8 mouse cellular contexts compared by ENCODE assay signal in genomic region chr3:51195736-51196135, GRCm38 (mm10). TPM values are rescaled to one million over a fixed set of nuclear protein-coding genes. Genes with fewer than 3 reads are reported as not detected.
A peak's percentile ranks its signal among the peaks of the same experiment; 100 is the strongest.
DNase-seq lines count a peak whose midpoint lies in the region; ATAC-seq and TF ChIP-seq lines count a peak whose summit lies in the region.

No protein-coding gene starts in this region.

- DNase-seq in heart, embryonic 10.5 days (ENCODE audit: low spot score), result peak; percentile 79
- no peak for DNase-seq in heart, postnatal 25 days (ENCODE audit: low spot score)
- DNase-seq in stomach, postnatal 0 days (ENCODE audit: low spot score), result no peak
- no peak for DNase-seq in natural killer cell, adult 2 months (ENCODE audit: low spot score in 2 of 2)

- WGBS in heart, embryonic 10.5 days, result 17% methylated on average over 8 of the region's 8 CpGs
- 41% methylated on average over 8 of the region's 8 CpGs for WGBS in forebrain, embryonic 13.5 days
- WGBS in limb, embryonic 15.5 days, result 38% methylated on average over 8 of the region's 8 CpGs
- WGBS in stomach, postnatal 0 days, result 29% methylated on average over 8 of the region's 8 CpGs

- no peak for TF ChIP-seq EP300 in stomach, postnatal 0 days (optimal IDR thresholded peaks at IDR 0.05)

- no peak overlapping the region; the same call in 1 of the 2 replicates for H3K27ac ChIP-seq in heart, embryonic 10.5 days
- no peak overlapping the region for H3K27ac ChIP-seq in forebrain, embryonic 13.5 days
- peak overlapping the region; percentile 40 for H3K27ac ChIP-seq in limb, embryonic 15.5 days
- H3K27ac ChIP-seq in stomach, postnatal 0 days (replicated peaks), result peak overlapping the region; percentile 67

- no peaks in the 10 kb centered on the region for H3K27me3 ChIP-seq in heart, embryonic 10.5 days (ENCODE audit: insufficient read depth, poor library complexity, severe bottlenecking)
- H3K27me3 ChIP-seq in E14TG2a.4 (ENCODE audit: insufficient read depth, low read length), result no peaks in the 10 kb centered on the region
- no peaks in the 10 kb centered on the region for H3K27me3 ChIP-seq in forebrain, embryonic 13.5 days
- no peaks in the 10 kb centered on the region for H3K27me3 ChIP-seq in limb, embryonic 15.5 days
- no peaks in the 10 kb centered on the region for H3K27me3 ChIP-seq in stomach, postnatal 0 days (ENCODE audit: control insufficient read depth, insufficient read depth, low read length)

- no peaks in the 10 kb centered on the region for H3K9me3 ChIP-seq in heart, embryonic 10.5 days
- peaks cover 5% of the 10 kb centered on the region; the same call in 1 of the 2 replicates for H3K9me3 ChIP-seq in E14TG2a.4 (ENCODE audit: low read length)
- H3K9me3 ChIP-seq in forebrain, embryonic 13.5 days (replicated peaks), result no peaks in the 10 kb centered on the region
- no peaks in the 10 kb centered on the region; the same call in 1 of the 2 replicates for H3K9me3 ChIP-seq in limb, embryonic 15.5 days
- no peaks in the 10 kb centered on the region for H3K9me3 ChIP-seq in stomach, postnatal 0 days (ENCODE audit: control insufficient read depth, low read length)

- peak; percentile 43 for ATAC-seq in forebrain, embryonic 13.5 days
- ATAC-seq in limb, embryonic 15.5 days (ENCODE audit: insufficient number of reproducible peaks, low FRiP score, low TSS enrichment, low read depth), result no peak
- ATAC-seq in stomach, postnatal 0 days (ENCODE audit: low FRiP score, low TSS enrichment), result no peak
- ATAC-seq in megakaryocyte-erythroid progenitor cell, adult 5-6 weeks (replicated peaks; ENCODE audit: low FRiP score, low TSS enrichment, poor library complexity, severe bottlenecking), result no peak

- no peaks in the 10 kb centered on the region for H3K36me3 ChIP-seq in heart, embryonic 10.5 days
- H3K36me3 ChIP-seq in E14TG2a.4 (ENCODE audit: insufficient read depth, low read length), result peaks cover 23% of the 10 kb centered on the region
- H3K36me3 ChIP-seq in forebrain, embryonic 13.5 days (ENCODE audit: poor library complexity, severe bottlenecking), result no peaks in the 10 kb centered on the region
- no peaks in the 10 kb centered on the region for H3K36me3 ChIP-seq in limb, embryonic 15.5 days
- H3K36me3 ChIP-seq in stomach, postnatal 0 days (ENCODE audit: control insufficient read depth, insufficient read depth, low read length), result no peaks in the 10 kb centered on the region

- peak overlapping the region; percentile 55 for H3K4me3 ChIP-seq in heart, embryonic 10.5 days
- H3K4me3 ChIP-seq in E14TG2a.4 (replicated peaks; ENCODE audit: low read length), result peak overlapping the region; percentile 74
- H3K4me3 ChIP-seq in forebrain, embryonic 13.5 days, result no peak overlapping the region
- H3K4me3 ChIP-seq in limb, embryonic 15.5 days, result no peak overlapping the region
- H3K4me3 ChIP-seq in stomach, postnatal 0 days (ENCODE audit: low read depth, low read length), result no peak overlapping the region

- TF ChIP-seq CTCF in E14TG2a.4 (conservative IDR thresholded peaks at IDR 0.05; ENCODE audit: low read length), result no peak
- TF ChIP-seq CTCF in stomach, postnatal 0 days (IDR thresholded peaks at IDR 0.05; ENCODE audit: low read depth), result no peak

- H3K4me2 ChIP-seq in forebrain, embryonic 13.5 days, result peak overlapping the region; percentile 27; the same call in 1 of the 2 replicates
- H3K4me2 ChIP-seq in limb, embryonic 15.5 days, result peak overlapping the region; percentile 24
- peak overlapping the region; percentile 27; the same call in 1 of the 2 replicates for H3K4me2 ChIP-seq in stomach, postnatal 0 days (replicated peaks; ENCODE audit: low read depth)

- H3K4me1 ChIP-seq in heart, embryonic 10.5 days, result peaks cover 12% of the 10 kb centered on the region; the same call in 1 of the 2 replicates
- H3K4me1 ChIP-seq in E14TG2a.4 (replicated peaks; ENCODE audit: low read depth, low read length), result peaks cover 56% of the 10 kb centered on the region
- 0 out of 2 replicates have a peak, but pooled peaks cover 7% of the 10 kb centered on the region for H3K4me1 ChIP-seq in forebrain, embryonic 13.5 days
- H3K4me1 ChIP-seq in limb, embryonic 15.5 days, result peaks cover 28% of the 10 kb centered on the region
- 0 out of 2 replicates have a peak, but pooled peaks cover 2% of the 10 kb centered on the region for H3K4me1 ChIP-seq in stomach, postnatal 0 days (replicated peaks; ENCODE audit: control insufficient read depth, insufficient read depth)

- intact Hi-C loops in heart, postnatal 25 days (cut with DNase I), result no loop called here

- H3K9ac ChIP-seq in forebrain, embryonic 13.5 days, result no peak overlapping the region
- no peak overlapping the region for H3K9ac ChIP-seq in limb, embryonic 15.5 days
- H3K9ac ChIP-seq in stomach, postnatal 0 days (ENCODE audit: low read length), result no peak overlapping the region

RNA-seq across cellular contexts. Expression of gene Noct, which starts 28.5 kb away (rescaled TPM):
- polyA plus RNA-seq in heart, embryonic 10.5 days (2016; fragmentation: Nextera tagmentation; extraction: Ambion mirVana), result 10.7 and 13.7 TPM in 2 replicates
- 10 to 100 TPM; 30.2 to 49.7 TPM for total RNA-seq in heart, postnatal 25 days (2021)
- polyA plus RNA-seq in forebrain, embryonic 13.5 days (2015; fragmentation: Nextera tagmentation; extraction: Ambion mirVana), result 13.4 and 13.9 TPM in 2 replicates
- polyA plus RNA-seq in limb, embryonic 15.5 days (2015; fragmentation: Nextera tagmentation; extraction: Ambion mirVana), result 7.6 and 8.7 TPM in 2 replicates
- 7.5 and 9.2 TPM in 2 replicates for polyA plus RNA-seq in stomach, postnatal 0 days (2015; fragmentation: Nextera tagmentation; extraction: Ambion mirVana)
- 19.2 and 39.1 TPM in 2 replicates for total RNA-seq in megakaryocyte-erythroid progenitor cell, adult 5-6 weeks (2014; fragmentation: Nextera tagmentation)
- 4.6 and 5.8 TPM in 2 replicates for total RNA-seq in megakaryocyte-erythroid progenitor cell, adult 5-6 weeks (2017)

Comparison
In these comparisons a context has a peak if more than half of its experiments do, and no peak if none do; other contexts are left out.
1. H3K27ac ChIP-seq: peak in limb, embryonic 15.5 days (single experiment) and stomach, postnatal 0 days (single experiment); none in heart, embryonic 10.5 days (single experiment) and forebrain, embryonic 13.5 days (single experiment).
2. H3K4me3 ChIP-seq: peak in heart, embryonic 10.5 days (single experiment) and E14TG2a.4 (single experiment); none in forebrain, embryonic 13.5 days (single experiment), limb, embryonic 15.5 days (single experiment) and stomach, postnatal 0 days (single experiment).
3. Peak in every context shown above with its lines, with median percentiles within 50 percentile points of each other: H3K4me2 ChIP-seq.